Mouse (Mus musculus): ENCODE measurements at regions not wholly inside any gene's neighbourhood (a gene's known extent, or its start where the extent isn't known, plus 50 kb on each side); places are given as distances from the start of the nearest gene placed in this dataset.

DNA sequence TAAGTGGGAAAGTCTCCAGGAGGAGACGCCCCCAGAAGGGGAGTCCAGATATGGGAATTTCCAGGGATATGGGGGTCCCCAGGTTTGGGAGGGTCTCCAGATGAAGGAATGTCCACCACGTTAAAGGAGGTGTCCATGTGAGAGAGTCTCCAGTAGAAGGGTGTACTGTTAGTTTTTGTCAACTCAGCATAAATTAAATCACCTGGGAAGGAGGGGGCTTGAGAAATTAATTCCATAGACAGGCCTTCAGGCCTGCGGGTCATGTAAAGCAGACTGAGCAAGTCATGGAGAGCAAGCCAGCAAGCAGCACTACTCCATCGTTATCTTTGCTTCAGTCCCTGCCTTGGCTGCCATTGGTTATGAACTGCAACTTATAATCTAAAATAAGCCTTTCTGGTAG, 96.2 kb downstream of the Fam53a start:
- H3K9me3 ChIP-seq (ENCODE audit: low read length), result no peaks in the 10 kb centered on the region
- no peaks in the 10 kb centered on the region for H3K36me3 ChIP-seq (ENCODE audit: insufficient read depth, low read length)
- H3K4me2 ChIP-seq (replicated peaks; ENCODE audit: low read depth, low read length), result no peak overlapping the region
- ATAC-seq (ENCODE audit: low FRiP score, low TSS enrichment), result no peak
- 93% methylated on average over 4 of the region's 4 CpGs for WGBS
- peaks cover 41% of the 10 kb centered on the region for H3K27me3 ChIP-seq (ENCODE audit: insufficient read depth, low read length)
- peaks cover 31% of the 10 kb centered on the region for H3K4me1 ChIP-seq (ENCODE audit: insufficient read depth, low read length)
- H3K27ac ChIP-seq (ENCODE audit: low read length), result no peak overlapping the region
- H3K9ac ChIP-seq (replicated peaks; ENCODE audit: low read length), result no peak overlapping the region
- H3K4me3 ChIP-seq (ENCODE audit: low read length), result no peak overlapping the region

- no peaks in the 10 kb centered on the region for H3K9me3 ChIP-seq (ENCODE audit: low read length)
- H3K4me2 ChIP-seq (replicated peaks; ENCODE audit: low read depth, low read length), result no peak overlapping the region
- peaks cover 31% of the 10 kb centered on the region for H3K4me1 ChIP-seq (ENCODE audit: insufficient read depth, low read length)
- H3K36me3 ChIP-seq (ENCODE audit: insufficient read depth, low read length), result no peaks in the 10 kb centered on the region
- peaks cover 30% of the 10 kb centered on the region; the same call in 1 of the 2 replicates for H3K27me3 ChIP-seq (ENCODE audit: insufficient read depth, low read length)
- no peak overlapping the region for H3K9ac ChIP-seq (replicated peaks; ENCODE audit: low read length)
- no peak overlapping the region for H3K4me3 ChIP-seq (ENCODE audit: low read length)
- no peak overlapping the region for H3K27ac ChIP-seq (ENCODE audit: low read length)
- 94% methylated on average over 1 of the region's 1 CpGs for WGBS
- no peak for ATAC-seq (ENCODE audit: low FRiP score, low TSS enrichment)
These were observed 97.5 kb upstream of the Nkx1-1 start for GRCm38 (mm10) chr5:33531263-33531662.

- ATAC-seq (ENCODE audit: low FRiP score, low TSS enrichment), result no peak
- peaks cover 29% of the 10 kb centered on the region; the same call in 1 of the 2 replicates for H3K27me3 ChIP-seq (ENCODE audit: insufficient read depth, low read length)
- no peaks in the 10 kb centered on the region for H3K9me3 ChIP-seq (ENCODE audit: low read length)
- WGBS, result 14% methylated on average over 13 of the region's 13 CpGs
- H3K9ac ChIP-seq (replicated peaks; ENCODE audit: low read length), result no peak overlapping the region
- no peak overlapping the region for H3K27ac ChIP-seq (ENCODE audit: low read length)
- H3K4me3 ChIP-seq (ENCODE audit: low read length), result no peak overlapping the region
- peaks cover 20% of the 10 kb centered on the region for H3K4me1 ChIP-seq (ENCODE audit: insufficient read depth, low read length)
- 0 out of 2 replicates have a peak overlapping the region, but pooled peaks have one; percentile 27 for H3K4me2 ChIP-seq (replicated peaks; ENCODE audit: low read depth, low read length)
- no peaks in the 10 kb centered on the region for H3K36me3 ChIP-seq (ENCODE audit: insufficient read depth, low read length)
These were observed 96.0 kb upstream of the Nkx1-1 start for GRCm38 (mm10) chr5:33529771-33530170.

DNA sequence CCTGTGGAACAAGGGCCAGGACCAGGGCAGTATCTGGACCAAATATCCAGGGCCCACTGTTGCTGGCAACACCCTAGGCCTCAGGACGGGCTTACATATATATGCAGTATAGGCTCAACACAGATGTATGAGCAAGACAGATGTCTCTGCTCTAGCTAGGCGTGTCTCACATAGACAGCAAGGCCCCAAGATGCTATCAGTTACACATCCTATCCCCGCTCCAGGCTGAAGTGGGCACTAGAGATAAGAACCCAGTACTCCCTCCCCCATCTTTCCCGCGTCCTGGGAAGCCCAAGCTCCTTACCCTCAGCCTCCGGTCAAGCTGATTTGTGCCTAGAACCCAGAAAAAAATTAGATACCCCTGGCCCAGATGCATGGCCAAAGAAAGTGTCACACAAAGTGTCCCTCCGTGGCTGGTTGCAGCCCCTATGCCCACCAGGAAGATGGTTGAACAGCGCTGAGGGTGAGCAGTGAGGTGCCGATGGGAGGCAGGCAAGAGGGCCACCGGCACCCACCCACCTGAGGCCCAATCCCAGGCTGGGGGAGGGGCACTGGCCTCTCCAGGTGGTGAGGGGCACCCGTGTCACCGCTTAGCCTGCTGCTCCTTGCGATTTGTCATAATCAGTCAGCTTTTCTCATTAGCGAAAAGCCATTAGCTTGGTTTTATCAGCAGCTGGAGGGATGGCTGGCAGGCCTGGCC, 95.3 kb upstream of the Nkx1-1 start:
- Histone ChIP-seq H3K4me3 (ENCODE audit: low read length) (no peak overlapping the region), H3K27ac (ENCODE audit: low read length) (no peak overlapping the region), H3K36me3 (ENCODE audit: insufficient read depth, low read length) (no peaks in the 10 kb centered on the region), H3K9ac (replicated peaks; ENCODE audit: low read length) (no peak overlapping the region), H3K4me2 (replicated peaks; ENCODE audit: low read depth, low read length) (no peak overlapping the region), H3K4me1 (ENCODE audit: insufficient read depth, low read length) (peaks cover 13% of the 10 kb centered on the region), H3K9me3 (ENCODE audit: low read length) (no peaks in the 10 kb centered on the region), H3K27me3 (ENCODE audit: insufficient read depth, low read length) (peaks cover 27% of the 10 kb centered on the region; the same call in 1 of the 2 replicates)
- no peak for ATAC-seq (ENCODE audit: low FRiP score, low TSS enrichment)
- 49% methylated on average over 14 of the region's 14 CpGs for WGBS

DNA sequence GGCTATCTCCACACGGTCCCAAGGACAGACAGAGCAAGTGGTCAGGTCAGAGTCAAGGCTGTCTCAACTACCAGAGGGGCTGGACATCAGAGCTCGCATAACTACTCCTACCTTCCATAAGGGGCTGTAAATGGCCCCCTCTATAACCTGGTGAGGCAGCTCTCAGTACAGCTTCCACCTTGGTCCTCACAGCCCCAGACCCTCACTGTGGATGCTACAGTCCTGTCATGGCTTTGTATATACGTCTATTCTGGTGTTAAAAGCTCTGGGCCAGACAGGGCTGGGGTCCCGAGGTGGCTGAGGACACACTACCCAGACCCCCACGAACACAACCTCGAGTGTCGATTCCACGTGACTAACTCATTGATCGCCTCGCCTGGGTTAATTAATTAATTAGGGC, 94.0 kb upstream of the Nkx1-1 start:
- no peak overlapping the region for H3K9ac ChIP-seq (replicated peaks; ENCODE audit: low read length)
- H3K36me3 ChIP-seq (ENCODE audit: insufficient read depth, low read length), result no peaks in the 10 kb centered on the region
- no peaks in the 10 kb centered on the region for H3K9me3 ChIP-seq (ENCODE audit: low read length)
- no peak overlapping the region for H3K27ac ChIP-seq (ENCODE audit: low read length)
- 59% methylated on average over 10 of the region's 10 CpGs for whole genome bisulfite sequencing
- peaks cover 11% of the 10 kb centered on the region for H3K4me1 ChIP-seq (ENCODE audit: insufficient read depth, low read length)
- H3K4me2 ChIP-seq (replicated peaks; ENCODE audit: low read depth, low read length), result no peak overlapping the region
- H3K4me3 ChIP-seq (ENCODE audit: low read length), result no peak overlapping the region
- H3K27me3 ChIP-seq (ENCODE audit: insufficient read depth, low read length), result peaks cover 21% of the 10 kb centered on the region; the same call in 1 of the 2 replicates
- ATAC-seq (ENCODE audit: low FRiP score, low TSS enrichment), result no peak

GRCm38 (mm10) chr5:33527316-33527715, 93.5 kb upstream of the Nkx1-1 start:
- Histone ChIP-seq H3K4me1 (ENCODE audit: insufficient read depth, low read length) (peaks cover 11% of the 10 kb centered on the region), H3K4me2 (replicated peaks; ENCODE audit: low read depth, low read length) (no peak overlapping the region), H3K27me3 (ENCODE audit: insufficient read depth, low read length) (peaks cover 20% of the 10 kb centered on the region; the same call in 1 of the 2 replicates), H3K9me3 (ENCODE audit: low read length) (no peaks in the 10 kb centered on the region), H3K9ac (replicated peaks; ENCODE audit: low read length) (no peak overlapping the region), H3K36me3 (ENCODE audit: insufficient read depth, low read length) (no peaks in the 10 kb centered on the region), H3K27ac (ENCODE audit: low read length) (no peak overlapping the region), H3K4me3 (ENCODE audit: low read length) (no peak overlapping the region)
- WGBS, result 71% methylated on average over 8 of the region's 8 CpGs
- ATAC-seq (ENCODE audit: low FRiP score, low TSS enrichment), result no peak

DNA sequence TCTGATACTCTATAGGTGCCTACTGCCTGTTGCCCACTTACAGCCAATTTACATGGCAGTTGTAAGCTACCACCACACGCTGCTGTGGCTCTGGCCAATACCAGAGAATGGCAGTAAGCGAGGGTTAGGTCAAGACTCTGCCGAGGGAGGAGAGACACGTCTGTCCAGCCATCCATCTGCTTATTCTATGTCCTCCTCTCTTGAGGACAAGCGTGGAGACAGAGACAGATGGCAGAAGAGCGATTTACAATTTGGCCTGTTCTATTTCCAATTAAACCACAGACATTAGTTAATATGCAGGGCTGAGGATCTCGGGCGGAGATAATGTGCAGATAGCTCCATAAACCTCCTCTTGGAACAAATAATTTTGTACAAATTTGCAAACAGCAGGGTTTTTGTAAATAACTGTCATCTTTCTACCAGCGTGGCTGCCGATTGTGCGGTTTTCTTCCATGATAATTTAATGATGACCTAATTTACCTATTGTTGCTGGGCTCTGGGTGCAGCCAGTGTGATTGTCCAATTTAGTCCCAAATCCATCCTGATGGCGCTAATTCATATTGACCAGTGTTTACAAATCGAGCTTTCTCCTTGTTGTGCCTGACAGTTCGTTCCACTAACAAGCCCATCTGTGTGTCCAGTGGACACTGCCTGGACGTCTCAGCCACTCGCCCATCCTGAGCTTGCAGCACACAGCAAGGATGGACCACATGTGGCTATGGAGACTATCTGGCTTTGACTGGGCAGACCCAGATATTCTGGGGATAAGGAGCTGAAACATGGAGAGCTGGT, 88.4 kb upstream of the Nkx1-1 start:
- H3K4me1 ChIP-seq (ENCODE audit: insufficient read depth, low read length), result peaks cover 4% of the 10 kb centered on the region; the same call in 1 of the 2 replicates
- no peak overlapping the region for H3K4me2 ChIP-seq (replicated peaks; ENCODE audit: low read depth, low read length)
- no peak for ATAC-seq (ENCODE audit: low FRiP score, low TSS enrichment)
- no peaks in the 10 kb centered on the region for H3K36me3 ChIP-seq (ENCODE audit: insufficient read depth, low read length)
- peaks cover 16% of the 10 kb centered on the region; the same call in 1 of the 2 replicates for H3K27me3 ChIP-seq (ENCODE audit: insufficient read depth, low read length)
- H3K9me3 ChIP-seq (ENCODE audit: low read length), result no peaks in the 10 kb centered on the region
- WGBS, result 86% methylated on average over 16 of the region's 16 CpGs
- no peak overlapping the region for H3K9ac ChIP-seq (replicated peaks; ENCODE audit: low read length)
- no peak overlapping the region for H3K4me3 ChIP-seq (ENCODE audit: low read length)
- H3K27ac ChIP-seq (ENCODE audit: low read length), result no peak overlapping the region

DNA sequence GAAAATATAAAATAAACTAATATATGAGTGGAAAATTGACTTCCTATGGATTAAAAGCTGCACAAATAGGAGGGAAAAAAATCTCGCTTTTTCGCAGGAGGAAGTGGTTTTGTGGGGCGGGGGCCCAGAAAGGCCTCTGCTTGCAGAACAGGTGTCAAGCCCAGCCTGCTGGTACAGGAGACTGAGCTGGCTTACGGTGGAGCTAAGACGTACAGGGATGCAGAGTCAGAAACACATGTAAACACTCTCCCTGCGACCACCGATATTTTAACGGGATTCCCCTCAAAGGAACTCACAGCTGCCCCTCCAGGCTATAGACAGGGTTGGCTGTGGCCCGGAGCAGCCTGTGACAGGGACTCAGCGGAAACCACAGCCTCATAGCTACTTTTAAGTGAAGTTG, 87.1 kb upstream of the Nkx1-1 start:
- peaks cover 7% of the 10 kb centered on the region; the same call in 1 of the 2 replicates for H3K27me3 ChIP-seq (ENCODE audit: insufficient read depth, low read length)
- no peak overlapping the region for H3K4me3 ChIP-seq (ENCODE audit: low read length)
- no peaks in the 10 kb centered on the region for H3K36me3 ChIP-seq (ENCODE audit: insufficient read depth, low read length)
- no peak overlapping the region for H3K9ac ChIP-seq (replicated peaks; ENCODE audit: low read length)
- H3K27ac ChIP-seq (ENCODE audit: low read length), result no peak overlapping the region
- H3K9me3 ChIP-seq (ENCODE audit: low read length), result no peaks in the 10 kb centered on the region
- peaks cover 4% of the 10 kb centered on the region; the same call in 1 of the 2 replicates for H3K4me1 ChIP-seq (ENCODE audit: insufficient read depth, low read length)
- no peak for ATAC-seq (ENCODE audit: low FRiP score, low TSS enrichment)
- 63% methylated on average over 10 of the region's 10 CpGs for WGBS
- H3K4me2 ChIP-seq (replicated peaks; ENCODE audit: low read depth, low read length), result no peak overlapping the region

GRCm38 (mm10) chr5:33519394-33519793, 85.6 kb upstream of the Nkx1-1 start:
- Histone ChIP-seq H3K36me3 (ENCODE audit: insufficient read depth, low read length) (no peaks in the 10 kb centered on the region), H3K9ac (replicated peaks; ENCODE audit: low read length) (no peak overlapping the region), H3K27ac (ENCODE audit: low read length) (no peak overlapping the region), H3K9me3 (ENCODE audit: low read length) (no peaks in the 10 kb centered on the region), H3K4me1 (ENCODE audit: insufficient read depth, low read length) (peaks cover 4% of the 10 kb centered on the region; the same call in 1 of the 2 replicates), H3K4me2 (replicated peaks; ENCODE audit: low read depth, low read length) (no peak overlapping the region), H3K4me3 (ENCODE audit: low read length) (no peak overlapping the region), H3K27me3 (ENCODE audit: insufficient read depth, low read length) (peaks cover 9% of the 10 kb centered on the region; the same call in 1 of the 2 replicates)
- no peak for ATAC-seq (ENCODE audit: low FRiP score, low TSS enrichment)
- WGBS, result 86% methylated on average over 3 of the region's 3 CpGs

GRCm38 (mm10) chr5:33518860-33519259, 85.1 kb upstream of the Nkx1-1 start:
- 0 out of 2 replicates have a peak, but pooled peaks have one; percentile 33 for ATAC-seq (ENCODE audit: low FRiP score, low TSS enrichment)
- peaks cover 9% of the 10 kb centered on the region; the same call in 1 of the 2 replicates for H3K27me3 ChIP-seq (ENCODE audit: insufficient read depth, low read length)

More at GRCm38 (mm10) chr5:33518860-33519259, 85.1 kb upstream of the Nkx1-1 start:
- Histone ChIP-seq H3K9me3 (ENCODE audit: low read length) (no peaks in the 10 kb centered on the region), H3K4me1 (ENCODE audit: insufficient read depth, low read length) (peaks cover 4% of the 10 kb centered on the region; the same call in 1 of the 2 replicates), H3K4me3 (ENCODE audit: low read length) (no peak overlapping the region), H3K4me2 (replicated peaks; ENCODE audit: low read depth, low read length) (no peak overlapping the region), H3K9ac (replicated peaks; ENCODE audit: low read length) (no peak overlapping the region), H3K27ac (ENCODE audit: low read length) (no peak overlapping the region), H3K36me3 (ENCODE audit: insufficient read depth, low read length) (no peaks in the 10 kb centered on the region)
- 24% methylated on average over 6 of the region's 6 CpGs for WGBS

Measured in kidney, embryonic 16.5 days (tissue).